Mouse (Mus musculus): ENCODE data around the gene Wdr77. TPM values are rescaled to one million over a fixed set of nuclear protein-coding genes. Genes with fewer than 3 reads are reported as not detected.
"Not testable (repeated sequence)": the region's sequence is repeated elsewhere in the genome, so short reads cannot be mapped to it uniquely, and the experiment has no call there.

Gene Wdr77
- total and polyA plus RNA-seq, 2 experiments from 2014 or later = 65.1 to 88.1 TPM

DNA sequence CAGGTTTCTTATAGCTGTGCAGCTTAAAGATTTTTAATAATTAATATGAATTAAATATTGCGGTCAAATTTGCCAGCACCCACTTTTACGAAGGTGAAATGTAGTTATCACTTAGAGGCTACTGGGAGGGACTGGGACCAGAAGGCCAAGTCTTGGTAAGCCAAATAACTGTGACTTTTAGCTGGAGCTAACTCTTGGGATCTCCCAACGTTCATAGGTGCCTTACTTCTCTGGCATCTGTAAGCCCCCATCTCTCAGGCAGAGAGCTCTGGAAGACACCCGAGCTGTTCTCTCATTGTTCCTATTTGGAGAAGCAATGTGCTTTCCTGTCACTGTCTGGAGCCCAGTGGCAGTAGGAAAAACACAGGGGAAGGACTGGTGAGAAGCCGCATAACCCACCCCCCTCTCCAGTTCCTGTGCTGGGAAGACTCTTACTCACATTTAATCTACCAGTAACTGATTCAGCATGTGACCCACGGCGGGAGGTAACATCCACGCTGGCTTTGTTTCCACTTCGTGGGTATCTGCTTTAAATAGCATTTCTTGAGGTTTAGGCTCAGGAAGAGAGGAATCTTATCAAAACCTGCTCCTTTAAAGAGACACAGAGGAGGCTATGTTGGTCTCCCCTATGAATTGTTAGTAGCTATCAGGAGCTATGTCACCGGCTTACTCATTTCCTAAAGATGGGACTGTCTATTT is 41.4 kb upstream of the Wdr77 start:
- TF ChIP-seq CTCF (IDR thresholded peaks at IDR 0.05) = no peak
- no peaks in the 10 kb centered on the region for H3K27me3 ChIP-seq (ENCODE audit: insufficient read depth, low read length)
- H3K9ac ChIP-seq (replicated peaks; ENCODE audit: low read length, poor library complexity, severe bottlenecking) = no peak overlapping the region
- ATAC-seq (ENCODE audit: low FRiP score) (no peak), DNase-seq (ENCODE audit: low spot score) (no peak)
- H3K36me3 ChIP-seq (ENCODE audit: insufficient read depth, low read length) = no peaks in the 10 kb centered on the region
- H3K4me1 ChIP-seq (ENCODE audit: insufficient read depth, low read length) = no peaks in the 10 kb centered on the region
- H3K4me2 ChIP-seq (ENCODE audit: low read depth, low read length, poor library complexity, severe bottlenecking) = no peak overlapping the region
- H3K27ac ChIP-seq (ENCODE audit: low read depth, low read length) = no peak overlapping the region
- WGBS = 58% methylated on average over 10 of the region's 10 CpGs
- no peaks in the 10 kb centered on the region for H3K9me3 ChIP-seq (ENCODE audit: low read length)
- H3K4me3 ChIP-seq (ENCODE audit: low read depth, low read length) = no peak overlapping the region

DNA sequence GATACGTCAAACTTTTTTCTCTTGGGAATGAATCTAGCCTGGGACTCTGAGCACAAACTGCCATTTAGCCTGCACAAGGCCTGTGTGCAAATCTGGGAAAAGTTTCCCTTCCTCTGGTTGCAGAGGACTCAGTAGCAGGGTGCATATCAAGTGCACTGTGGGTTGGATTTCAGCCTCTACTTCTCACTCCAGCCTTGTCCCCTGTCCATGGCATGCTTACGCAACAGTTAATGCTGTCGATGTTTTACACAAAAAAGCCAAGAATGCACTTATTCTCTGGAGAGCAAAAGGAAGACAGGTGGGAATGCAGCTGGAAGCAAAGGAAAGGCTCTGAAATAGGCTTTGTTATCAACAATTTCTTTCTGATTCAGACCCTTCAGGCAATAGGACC is 40.8 kb upstream of the Wdr77 start:
- H3K9ac ChIP-seq (replicated peaks; ENCODE audit: low read length, poor library complexity, severe bottlenecking) = no peak overlapping the region
- no peaks in the 10 kb centered on the region for H3K36me3 ChIP-seq (ENCODE audit: insufficient read depth, low read length)
- no peak overlapping the region for H3K4me3 ChIP-seq (ENCODE audit: low read depth, low read length)
- TF ChIP-seq CTCF (IDR thresholded peaks at IDR 0.05) = no peak
- H3K4me1 ChIP-seq (ENCODE audit: insufficient read depth, low read length) = no peaks in the 10 kb centered on the region
- 85% methylated on average over 3 of the region's 3 CpGs for WGBS
- H3K9me3 ChIP-seq (ENCODE audit: low read length) = no peaks in the 10 kb centered on the region
- H3K27me3 ChIP-seq (ENCODE audit: insufficient read depth, low read length) = no peaks in the 10 kb centered on the region
- no peak for ATAC-seq (ENCODE audit: low FRiP score)
- no peak for DNase-seq (ENCODE audit: low spot score)
- H3K27ac ChIP-seq (ENCODE audit: low read depth, low read length) = no peak overlapping the region
- no peak overlapping the region for H3K4me2 ChIP-seq (ENCODE audit: low read depth, low read length, poor library complexity, severe bottlenecking)

- not testable (repeated sequence) for H3K36me3 ChIP-seq (ENCODE audit: insufficient read depth, low read length); H3K9ac ChIP-seq (replicated peaks; ENCODE audit: low read length, poor library complexity, severe bottlenecking); H3K27me3 ChIP-seq (ENCODE audit: insufficient read depth, low read length); H3K27ac ChIP-seq (ENCODE audit: low read depth, low read length); H3K4me3 ChIP-seq (ENCODE audit: low read depth, low read length); H3K4me2 ChIP-seq (ENCODE audit: low read depth, low read length, poor library complexity, severe bottlenecking); H3K9me3 ChIP-seq (ENCODE audit: low read length); ATAC-seq (ENCODE audit: low FRiP score); DNase-seq (ENCODE audit: low spot score); H3K4me1 ChIP-seq (ENCODE audit: insufficient read depth, low read length)
Measured at GRCm38 (mm10) chr3:105920743-105921142, 38.4 kb upstream of the Wdr77 start.

GRCm38 (mm10) chr3:105921959-105922358 is 37.2 kb upstream of the Wdr77 start:
- no peaks in the 10 kb centered on the region for H3K4me1 ChIP-seq (ENCODE audit: insufficient read depth, low read length)
- no peak for TF ChIP-seq CTCF (IDR thresholded peaks at IDR 0.05)
- DNase-seq (ENCODE audit: low spot score) = no peak

GRCm38 (mm10) chr3:105924616-105925015 is 34.6 kb upstream of the Wdr77 start:
- Histone ChIP-seq H3K4me1 (ENCODE audit: insufficient read depth, low read length) (no peaks in the 10 kb centered on the region), H3K9ac (replicated peaks; ENCODE audit: low read length, poor library complexity, severe bottlenecking) (no peak overlapping the region), H3K27me3 (ENCODE audit: insufficient read depth, low read length) (no peaks in the 10 kb centered on the region), H3K27ac (ENCODE audit: low read depth, low read length) (no peak overlapping the region), H3K36me3 (ENCODE audit: insufficient read depth, low read length) (no peaks in the 10 kb centered on the region), H3K4me2 (ENCODE audit: low read depth, low read length, poor library complexity, severe bottlenecking) (no peak overlapping the region), H3K9me3 (ENCODE audit: low read length) (no peaks in the 10 kb centered on the region), H3K4me3 (ENCODE audit: low read depth, low read length) (no peak overlapping the region)
- ATAC-seq (ENCODE audit: low FRiP score) (no peak), DNase-seq (ENCODE audit: low spot score) (no peak)
- WGBS = 89% methylated on average over 9 of the region's 9 CpGs
- TF ChIP-seq CTCF (IDR thresholded peaks at IDR 0.05) = no peak

More at GRCm38 (mm10) chr3:105921959-105922358, 37.2 kb upstream of the Wdr77 start:
- no peak overlapping the region for H3K27ac ChIP-seq (ENCODE audit: low read depth, low read length)
- no peaks in the 10 kb centered on the region for H3K9me3 ChIP-seq (ENCODE audit: low read length)
- H3K4me2 ChIP-seq (ENCODE audit: low read depth, low read length, poor library complexity, severe bottlenecking) = no peak overlapping the region
- no peaks in the 10 kb centered on the region for H3K27me3 ChIP-seq (ENCODE audit: insufficient read depth, low read length)
- H3K36me3 ChIP-seq (ENCODE audit: insufficient read depth, low read length) = no peaks in the 10 kb centered on the region
- no peak overlapping the region for H3K4me3 ChIP-seq (ENCODE audit: low read depth, low read length)
- WGBS = 79% methylated on average over 2 of the region's 2 CpGs
- no peak for ATAC-seq (ENCODE audit: low FRiP score)
- no peak overlapping the region for H3K9ac ChIP-seq (replicated peaks; ENCODE audit: low read length, poor library complexity, severe bottlenecking)

DNA sequence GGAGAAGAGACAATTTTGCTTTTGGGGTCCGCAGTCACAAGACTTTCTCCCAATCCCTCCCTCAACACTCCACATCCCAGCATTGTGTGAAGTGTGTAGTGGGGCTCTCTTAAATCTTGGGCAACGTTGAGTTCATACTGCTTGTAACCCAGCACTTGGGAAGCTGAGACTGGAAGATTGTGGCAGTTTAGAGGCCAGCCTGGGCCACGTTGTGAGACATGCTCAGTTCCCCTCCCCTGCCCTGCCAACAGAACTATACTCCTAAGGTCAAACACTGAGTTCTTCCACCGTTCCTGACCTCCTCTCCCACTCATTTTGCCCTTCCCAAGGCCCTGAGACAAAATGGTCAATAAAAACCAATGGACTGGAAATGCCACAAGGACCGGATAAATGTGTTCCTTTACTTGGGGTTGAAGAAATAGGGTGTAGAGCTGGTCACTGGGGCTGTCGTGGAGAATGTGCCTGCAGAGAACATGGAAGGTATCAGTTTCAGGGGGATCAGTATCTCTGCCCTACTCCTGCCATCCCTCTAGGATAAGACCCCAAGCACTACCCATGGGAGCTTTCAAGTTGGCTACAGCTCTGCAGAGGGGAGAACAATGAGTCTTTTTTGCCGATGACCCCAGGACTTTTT is 31.5 kb upstream of the Wdr77 start:
- ATAC-seq (ENCODE audit: low FRiP score) (no peak), DNase-seq (ENCODE audit: low spot score) (no peak)
- Histone ChIP-seq H3K4me2 (ENCODE audit: low read depth, low read length, poor library complexity, severe bottlenecking) (no peak overlapping the region), H3K9me3 (ENCODE audit: low read length) (no peaks in the 10 kb centered on the region), H3K4me1 (ENCODE audit: insufficient read depth, low read length) (no peaks in the 10 kb centered on the region), H3K9ac (replicated peaks; ENCODE audit: low read length, poor library complexity, severe bottlenecking) (no peak overlapping the region), H3K36me3 (ENCODE audit: insufficient read depth, low read length) (no peaks in the 10 kb centered on the region), H3K27me3 (ENCODE audit: insufficient read depth, low read length) (no peaks in the 10 kb centered on the region), H3K4me3 (ENCODE audit: low read depth, low read length) (no peak overlapping the region), H3K27ac (ENCODE audit: low read depth, low read length) (no peak overlapping the region)
- WGBS = 89% methylated on average over 7 of the region's 7 CpGs
- TF ChIP-seq CTCF (IDR thresholded peaks at IDR 0.05) = no peak

Measured in midbrain, postnatal 0 days (tissue).